Mouse (Mus musculus) kidney, adult 8-10 months (tissue): ENCODE measurements around the gene Gm36210.
A peak's percentile ranks its signal among the peaks of the same experiment; 100 is the strongest.

Source experiments
- DNase-seq, 2 experiments: peaks; one replicate each; pipeline ENCODE4 v3.0.0; 2022

Gene Gm36210

DNA sequence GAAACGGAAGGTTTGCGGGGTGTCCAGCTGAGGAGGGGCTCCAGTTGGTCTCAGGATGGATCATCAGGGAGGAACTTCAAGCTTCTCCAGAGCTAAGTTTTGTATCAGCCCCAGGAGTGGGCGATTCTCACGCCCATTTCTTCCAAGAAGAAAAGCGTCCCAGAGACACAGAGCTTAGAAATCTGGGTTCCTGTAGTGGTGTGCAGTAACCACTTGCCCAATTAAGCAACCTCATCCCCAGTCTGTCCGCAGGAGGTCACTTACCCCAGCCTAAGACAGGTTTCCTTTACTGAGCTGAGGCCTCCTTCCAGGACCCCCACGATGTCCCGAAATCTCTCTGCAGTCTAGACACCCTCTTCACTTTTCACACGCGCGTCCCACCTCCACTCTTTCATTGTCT lies 29.1 kb downstream of the Gm36210 start:
- DNase-seq, result no peak

GRCm38 (mm10) chr7:4876753-4877221 lies 29.5 kb downstream of the Gm36210 start, which contains the start of gene Isoc2a:
TSS of gene Isoc2a (plus strand) at chr7:4877153.
- peak; percentile 93 to 96 for DNase-seq

DNA sequence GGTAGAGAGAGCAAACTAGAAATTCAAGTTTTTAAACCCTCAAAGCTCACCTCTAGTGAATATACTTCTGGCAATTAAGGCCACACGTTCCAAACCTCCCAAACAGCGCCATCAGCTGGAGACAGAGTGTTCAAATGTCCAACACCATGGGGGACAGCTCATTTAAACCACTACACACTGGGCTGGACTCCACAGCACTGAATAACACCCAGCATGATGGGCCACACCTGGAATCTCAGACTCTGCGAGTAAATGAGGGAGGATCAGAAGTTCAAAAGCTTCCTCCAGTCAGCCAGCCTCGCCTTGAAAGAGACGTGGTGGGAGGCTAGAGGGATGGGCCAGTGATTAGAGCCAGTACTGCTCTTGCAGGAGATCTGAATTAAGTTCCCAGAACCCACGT lies 36.2 kb downstream of the Gm36210 start, which contains the start of gene Isoc2b:
Gene Isoc2b, minus strand, starts transcription at position 126 of the 400 bp plus-strand sequence.
- no peak for DNase-seq

GRCm38 (mm10) chr7:4866631-4867180 lies 39.6 kb downstream of the Gm36210 start:
- no peak for DNase-seq

GRCm38 (mm10) chr7:4865579-4866493 lies 40.5 kb downstream of the Gm36210 start:
- peak; percentile 98 for DNase-seq

GRCm38 (mm10) chr7:4865090-4865489 lies 41.2 kb downstream of the Gm36210 start:
- DNase-seq, result peak; percentile 60 to 69

DNA sequence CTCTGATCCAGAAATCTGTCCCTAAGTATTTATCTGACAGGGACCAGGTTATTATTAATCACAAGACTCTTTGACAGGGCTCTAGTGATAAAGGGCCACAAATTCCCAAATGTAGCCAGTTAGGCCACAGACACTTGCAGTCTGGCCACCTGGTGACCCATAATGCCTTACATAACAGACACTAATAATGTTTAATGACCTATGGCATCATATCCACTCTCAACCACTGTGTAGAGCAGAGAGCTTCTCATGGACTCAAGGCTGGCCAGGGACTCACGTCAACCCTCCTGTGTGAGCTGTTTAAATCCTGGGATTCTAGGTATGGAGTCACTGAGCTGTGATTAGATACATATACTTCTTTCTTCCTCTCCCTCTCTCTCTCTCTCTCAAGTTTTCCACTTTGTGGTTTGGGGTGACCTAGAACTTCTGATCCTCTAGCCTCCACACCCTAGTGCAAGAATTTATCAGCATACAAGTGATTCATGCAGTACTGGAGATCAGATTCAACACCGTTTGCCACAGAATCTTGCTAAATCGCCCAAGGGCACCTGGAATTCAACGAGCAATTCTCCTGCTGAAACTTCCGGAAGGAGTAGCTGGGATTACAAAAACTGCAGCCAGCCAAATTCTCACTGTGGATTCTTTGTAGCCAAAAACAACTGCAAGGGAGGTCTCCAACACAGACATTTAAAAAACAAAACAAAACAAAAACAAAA lies 42.0 kb downstream of the Gm36210 start:
- DNase-seq, result no peak

- no peak for DNase-seq
Measured at GRCm38 (mm10) chr7:4863541-4864080, 42.7 kb downstream of the Gm36210 start.

GRCm38 (mm10) chr7:4863041-4863440 lies 43.3 kb downstream of the Gm36210 start:
- peak; percentile 94 to 95 for DNase-seq

- peak; percentile 61 to 74 for DNase-seq
Measured at GRCm38 (mm10) chr7:4860926-4861325, 45.4 kb downstream of the Gm36210 start.

DNA sequence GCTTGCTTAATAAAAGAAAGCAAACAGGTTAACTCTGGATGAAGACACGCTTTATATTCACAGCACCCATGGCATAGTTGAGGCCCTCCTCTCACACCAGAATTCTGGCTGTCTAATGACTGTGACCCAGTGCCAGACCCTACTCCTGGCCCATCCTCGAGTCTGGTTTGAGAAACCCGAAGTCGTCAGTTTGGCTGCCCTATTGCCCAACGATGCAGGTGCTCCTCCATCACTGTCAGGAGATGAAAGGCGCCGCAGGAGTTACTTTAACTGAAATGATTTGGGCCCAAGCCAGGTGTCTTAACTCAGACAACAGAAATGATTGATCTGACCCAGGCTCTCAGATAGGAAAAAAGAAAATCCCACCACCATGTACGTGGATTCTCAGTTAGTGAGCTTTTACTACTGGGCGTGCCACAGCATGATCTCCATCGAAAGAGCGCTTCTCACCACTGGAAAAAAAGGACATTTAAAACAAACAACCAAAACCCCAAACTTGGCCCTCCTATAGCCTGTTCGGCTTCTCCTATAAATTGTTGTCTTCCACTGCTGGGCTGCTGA lies 46.8 kb downstream of the Gm36210 start:
- DNase-seq, result no peak

DNA sequence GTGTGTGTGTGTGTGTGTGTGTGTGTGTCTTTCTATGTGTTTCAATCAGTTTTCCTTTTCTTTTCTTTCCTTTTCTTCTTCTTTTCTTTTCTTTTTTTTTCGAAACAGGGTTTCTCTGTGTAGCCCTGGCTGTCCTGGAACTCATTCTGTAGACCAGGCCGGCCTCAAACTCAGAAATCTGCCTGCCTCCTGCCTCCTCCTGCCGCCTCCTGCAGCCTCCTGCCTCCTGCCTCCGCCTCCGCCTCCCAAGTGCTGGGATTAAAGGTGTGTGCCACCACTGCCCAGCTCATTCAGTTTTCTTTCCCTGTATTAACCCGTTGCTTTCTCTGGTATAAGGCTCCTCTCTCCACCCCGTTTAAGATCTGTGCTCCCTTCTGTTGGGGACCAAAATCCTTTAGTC lies 49.0 kb downstream of the Gm36210 start:
- DNase-seq, result no peak

DNA sequence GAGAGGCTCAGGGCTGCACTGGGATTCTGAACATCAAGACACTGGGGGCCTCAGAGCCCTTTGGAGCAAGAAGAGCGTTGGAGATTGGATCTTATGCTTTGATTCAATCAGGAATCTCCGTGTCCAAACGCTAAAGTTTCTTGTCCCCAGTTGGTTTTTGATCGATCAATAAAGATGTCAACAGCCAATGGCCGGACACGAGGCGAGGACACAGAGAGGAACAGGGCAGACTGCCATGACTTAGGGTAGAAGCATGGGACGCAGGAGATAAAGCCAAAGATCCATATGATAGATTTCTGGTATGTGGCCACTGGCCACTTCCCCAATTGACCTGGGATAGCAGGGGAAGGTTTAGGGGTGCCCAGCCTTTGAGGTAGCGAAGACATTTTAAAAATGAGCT lies 49.8 kb downstream of the Gm36210 start:
- DNase-seq, result no peak

DNA sequence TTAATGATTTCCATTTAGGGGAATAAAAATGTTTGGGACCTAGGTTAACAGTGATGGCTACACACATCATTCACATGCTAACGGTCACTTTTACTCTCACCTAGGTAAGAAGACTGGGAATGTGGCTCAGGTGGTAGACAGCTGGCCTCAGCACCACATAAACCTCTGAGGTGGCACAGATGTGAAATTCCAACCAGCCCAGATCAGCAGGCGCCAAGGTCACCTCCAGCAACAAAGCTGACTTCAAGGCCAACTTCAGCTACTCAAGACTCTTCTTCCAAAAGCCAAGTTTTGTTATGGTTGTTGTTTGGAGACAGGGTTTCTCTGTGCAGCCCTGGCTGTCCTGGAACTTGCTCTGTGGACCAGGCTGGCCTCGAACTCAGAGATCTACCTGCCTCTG lies 52.7 kb downstream of the Gm36210 start:
- no peak for DNase-seq

DNA sequence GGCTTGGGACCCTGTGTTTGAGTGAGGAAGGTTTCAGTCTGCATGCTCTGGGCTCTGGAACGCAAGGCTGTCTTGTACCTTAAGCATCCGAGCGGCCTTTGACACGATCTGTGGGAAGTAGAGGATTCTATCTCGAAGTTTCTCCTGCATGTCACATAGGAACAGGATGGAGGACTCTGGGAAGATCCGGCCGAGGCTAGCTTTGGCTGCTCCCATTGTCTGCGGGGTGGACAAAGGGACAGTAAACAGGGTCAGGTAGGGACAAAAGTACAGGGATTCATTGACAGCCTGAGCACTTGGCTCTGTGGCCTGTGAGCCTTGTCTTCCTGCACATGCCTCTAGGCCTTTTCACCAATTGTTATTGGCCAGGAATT lies 55.0 kb downstream of the Gm36210 start:
- no peak for DNase-seq

DNA sequence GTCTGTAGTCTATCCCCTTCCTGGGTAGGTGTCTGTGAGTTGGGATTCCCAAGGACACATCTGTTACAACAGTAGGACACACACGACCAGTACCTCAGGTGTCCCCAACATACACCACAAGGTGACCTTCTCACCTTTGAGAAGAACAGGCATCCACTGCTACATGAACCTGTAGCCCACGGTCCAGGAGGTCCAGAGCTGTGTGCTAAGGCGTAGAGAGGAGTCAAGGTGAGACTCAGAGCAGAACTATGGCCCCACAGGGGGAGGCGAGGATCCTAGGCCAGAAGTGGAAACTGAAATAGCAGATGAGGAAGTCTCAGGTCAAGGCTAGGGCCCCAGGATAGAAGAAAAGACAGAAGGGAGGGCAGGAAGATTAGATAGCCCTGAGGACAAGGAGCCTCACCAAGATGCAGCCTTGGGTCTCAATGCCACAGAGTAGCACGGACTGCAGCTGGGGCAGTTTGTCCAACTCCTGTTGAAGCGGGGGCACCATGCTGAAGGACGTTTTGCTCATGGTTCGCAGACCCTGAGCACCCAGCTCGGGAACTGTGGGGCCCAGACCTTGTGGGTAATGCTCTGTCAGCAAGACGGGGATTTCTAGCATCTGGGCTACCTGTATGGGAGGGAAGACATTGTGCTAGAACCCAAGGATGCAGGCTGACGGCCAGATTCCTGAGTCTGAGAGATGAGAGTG lies 55.5 kb downstream of the Gm36210 start:
- no peak for DNase-seq

DNA sequence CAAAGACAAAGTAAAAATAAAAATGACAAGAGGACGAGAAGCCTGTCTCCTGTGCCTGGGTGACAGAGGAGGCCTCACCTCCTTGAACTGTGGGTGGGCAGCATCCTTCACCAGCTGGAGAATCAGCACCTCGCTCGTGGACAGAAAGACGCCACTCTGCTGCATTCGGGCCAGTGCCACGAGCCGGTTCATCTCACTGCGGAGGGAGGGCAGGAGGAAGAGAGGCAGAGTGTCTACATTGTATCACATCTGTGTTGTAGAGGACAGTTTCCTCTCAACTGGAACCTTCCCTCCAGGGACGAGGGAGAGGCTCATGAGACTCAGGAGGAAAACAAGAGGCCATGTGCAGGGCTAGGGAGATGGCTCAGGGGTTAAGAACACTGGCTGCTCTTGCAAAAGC lies 56.9 kb downstream of the Gm36210 start:
- DNase-seq, result no peak
